Comparison of ENCODE assay signal across 26 mouse cellular contexts in genomic region chr17:30458926-30459325, GRCm38 (mm10).
DNase-seq lines count a peak whose midpoint lies in the region; ATAC-seq and TF ChIP-seq lines count a peak whose summit lies in the region.
"Had no signal": no experiment of that assay in that cellular context is flagged by ENCODE, and none has a peak within 500 bp of the region (broad histone marks: within the 10 kb centered on the region; RNA-seq: fewer than 3 reads in every experiment).

No protein-coding gene starts in this region.

- H3K4me3 ChIP-seq in heart, embryonic 15.5 days: no peak overlapping the region
- no peak overlapping the region for H3K4me3 ChIP-seq in heart, embryonic 11.5 days (ENCODE audit: low read depth, low read length)
- no peak overlapping the region for H3K4me3 ChIP-seq in liver, postnatal 0 days (ENCODE audit: low read depth, low read length)
- no peak overlapping the region for H3K4me3 ChIP-seq in stomach, postnatal 0 days (ENCODE audit: low read depth, low read length)
- H3K4me3 ChIP-seq in hindbrain, embryonic 14.5 days (replicated peaks; ENCODE audit: low read length): no peak overlapping the region
- H3K4me3 ChIP-seq: embryonic facial prominence, embryonic 12.5 days; heart, embryonic 12.5 days; intestine, embryonic 15.5 days; midbrain, embryonic 15.5 days; neural tube, embryonic 12.5 days had no signal

- DNase-seq in liver, postnatal 0 days: no peak
- no peak for DNase-seq in liver
- DNase-seq in lung, postnatal 10 days: peak; percentile 57
- no peak for DNase-seq in stomach, postnatal 0 days (ENCODE audit: low spot score)
- no peak for DNase-seq in hindbrain, embryonic 14.5 days (ENCODE audit: low spot score)
- no peak for DNase-seq in frontal cortex, postnatal 25 days (ENCODE audit: low spot score in 2 of 2)
- DNase-seq: adrenal gland, adult 8-10 months; cerebellum, adult 2 months; cerebellum, postnatal 25 days; forebrain, postnatal 0 days; gastrocnemius, postnatal 36 days; heart, postnatal 36 days; kidney, postnatal 10 days; right cerebral cortex, postnatal 25 days; thymus, adult 18-20 months; thymus, postnatal 36 days had no signal

- H3K27me3 ChIP-seq in heart, embryonic 15.5 days: no peaks in the 10 kb centered on the region
- no peaks in the 10 kb centered on the region for H3K27me3 ChIP-seq in heart, embryonic 11.5 days (ENCODE audit: control insufficient read depth, insufficient read depth, low read length)
- no peaks in the 10 kb centered on the region for H3K27me3 ChIP-seq in liver, postnatal 0 days (ENCODE audit: insufficient read depth, low read length)
- no peaks in the 10 kb centered on the region for H3K27me3 ChIP-seq in stomach, postnatal 0 days (ENCODE audit: control insufficient read depth, insufficient read depth, low read length)
- no peaks in the 10 kb centered on the region for H3K27me3 ChIP-seq in hindbrain, embryonic 14.5 days (ENCODE audit: control insufficient read depth, insufficient read depth, low read length)
- H3K27me3 ChIP-seq: CH12.LX; embryonic facial prominence, embryonic 12.5 days; heart, embryonic 12.5 days; intestine, embryonic 15.5 days; midbrain, embryonic 15.5 days; neural tube, embryonic 12.5 days had no signal

- no peaks in the 10 kb centered on the region for H3K9me3 ChIP-seq in heart, embryonic 15.5 days (replicated peaks)
- no peaks in the 10 kb centered on the region for H3K9me3 ChIP-seq in heart, embryonic 11.5 days (replicated peaks; ENCODE audit: control insufficient read depth, low read length)
- no peaks in the 10 kb centered on the region for H3K9me3 ChIP-seq in liver, postnatal 0 days (ENCODE audit: low read length)
- H3K9me3 ChIP-seq in stomach, postnatal 0 days (ENCODE audit: control insufficient read depth, low read length): no peaks in the 10 kb centered on the region
- no peaks in the 10 kb centered on the region for H3K9me3 ChIP-seq in hindbrain, embryonic 14.5 days (ENCODE audit: control insufficient read depth, low read length)
- H3K9me3 ChIP-seq: embryonic facial prominence, embryonic 12.5 days; G1E; heart, embryonic 12.5 days; intestine, embryonic 15.5 days; midbrain, embryonic 15.5 days; neural tube, embryonic 12.5 days had no signal

- H3K27ac ChIP-seq in heart, embryonic 15.5 days: peak overlapping the region; percentile 16
- H3K27ac ChIP-seq in heart, embryonic 11.5 days (ENCODE audit: low read depth, low read length): no peak overlapping the region
- no peak overlapping the region for H3K27ac ChIP-seq in liver, postnatal 0 days (ENCODE audit: low read depth)
- H3K27ac ChIP-seq in stomach, postnatal 0 days (replicated peaks): peak overlapping the region; percentile 19; the same call in 1 of the 2 replicates
- no peak overlapping the region for H3K27ac ChIP-seq in hindbrain, embryonic 14.5 days
- H3K27ac ChIP-seq: embryonic facial prominence, embryonic 12.5 days; intestine, embryonic 15.5 days; midbrain, embryonic 15.5 days; neural tube, embryonic 12.5 days had no signal

- WGBS in heart, embryonic 15.5 days: 83% methylated on average over 5 of the region's 5 CpGs
- 87% methylated on average over 5 of the region's 5 CpGs for WGBS in heart, embryonic 11.5 days (ENCODE audit: insufficient replicate concordance)
- WGBS in liver, postnatal 0 days (ENCODE audit: insufficient replicate concordance): 75% methylated on average over 5 of the region's 5 CpGs
- WGBS in stomach, postnatal 0 days: 60% methylated on average over 5 of the region's 5 CpGs
- WGBS in hindbrain, embryonic 14.5 days: 95% methylated on average over 5 of the region's 5 CpGs

- no peak overlapping the region for H3K4me2 ChIP-seq in heart, embryonic 15.5 days
- no peak overlapping the region for H3K4me2 ChIP-seq in heart, embryonic 11.5 days
- H3K4me2 ChIP-seq in liver, postnatal 0 days (ENCODE audit: low read depth, low read length): no peak overlapping the region
- no peak overlapping the region for H3K4me2 ChIP-seq in stomach, postnatal 0 days (replicated peaks; ENCODE audit: low read depth)
- no peak overlapping the region for H3K4me2 ChIP-seq in hindbrain, embryonic 14.5 days (replicated peaks)
- H3K4me2 ChIP-seq: embryonic facial prominence, embryonic 12.5 days; heart, embryonic 12.5 days; intestine, embryonic 15.5 days; liver, embryonic 11.5 days; midbrain, embryonic 15.5 days; neural tube, embryonic 12.5 days had no signal

- H3K4me1 ChIP-seq in heart, embryonic 15.5 days (replicated peaks): peaks cover 31% of the 10 kb centered on the region
- H3K4me1 ChIP-seq in heart, embryonic 11.5 days (ENCODE audit: control insufficient read depth, insufficient read depth, low read length): peaks cover 25% of the 10 kb centered on the region
- H3K4me1 ChIP-seq in liver, postnatal 0 days (ENCODE audit: insufficient read depth): no peaks in the 10 kb centered on the region
- H3K4me1 ChIP-seq in stomach, postnatal 0 days (replicated peaks; ENCODE audit: control insufficient read depth, insufficient read depth): no peaks in the 10 kb centered on the region
- H3K4me1 ChIP-seq in hindbrain, embryonic 14.5 days (replicated peaks; ENCODE audit: control insufficient read depth, insufficient read depth, low read length): peaks cover 44% of the 10 kb centered on the region
- H3K4me1 ChIP-seq: embryonic facial prominence, embryonic 12.5 days; intestine, embryonic 15.5 days had no signal

- no peak for TF ChIP-seq EP300 in liver, postnatal 0 days (IDR thresholded peaks at IDR 0.05; ENCODE audit: low read depth)
- no peak for TF ChIP-seq EP300 in stomach, postnatal 0 days (optimal IDR thresholded peaks at IDR 0.05)

- TF ChIP-seq CTCF in liver, postnatal 0 days (IDR thresholded peaks at IDR 0.05; ENCODE audit: low read depth): no peak
- TF ChIP-seq CTCF in stomach, postnatal 0 days (IDR thresholded peaks at IDR 0.05; ENCODE audit: low read depth): no peak

- H3K9ac ChIP-seq in heart, embryonic 15.5 days: no peak overlapping the region
- no peak overlapping the region for H3K9ac ChIP-seq in heart, embryonic 11.5 days (ENCODE audit: low read depth, low read length)
- no peak overlapping the region for H3K9ac ChIP-seq in liver, postnatal 0 days (replicated peaks)
- H3K9ac ChIP-seq in stomach, postnatal 0 days (ENCODE audit: low read length): no peak overlapping the region
- no peak overlapping the region for H3K9ac ChIP-seq in hindbrain, embryonic 14.5 days
- H3K9ac ChIP-seq: embryonic facial prominence, embryonic 12.5 days; forebrain, postnatal 0 days; heart, embryonic 12.5 days; intestine, embryonic 15.5 days; midbrain, embryonic 15.5 days; neural tube, embryonic 12.5 days had no signal

- H3K36me3 ChIP-seq in heart, embryonic 15.5 days: no peaks in the 10 kb centered on the region
- H3K36me3 ChIP-seq in heart, embryonic 11.5 days (ENCODE audit: control insufficient read depth, insufficient read depth, low read length): no peaks in the 10 kb centered on the region
- H3K36me3 ChIP-seq in liver, postnatal 0 days (replicated peaks; ENCODE audit: insufficient read depth, low read length): no peaks in the 10 kb centered on the region
- no peaks in the 10 kb centered on the region for H3K36me3 ChIP-seq in stomach, postnatal 0 days (ENCODE audit: control insufficient read depth, insufficient read depth, low read length)
- H3K36me3 ChIP-seq in hindbrain, embryonic 14.5 days (replicated peaks; ENCODE audit: control insufficient read depth, insufficient read depth): no peaks in the 10 kb centered on the region
- H3K36me3 ChIP-seq: embryonic facial prominence, embryonic 12.5 days; heart, embryonic 12.5 days; intestine, embryonic 15.5 days; midbrain, embryonic 15.5 days; neural tube, embryonic 12.5 days had no signal

- no peak for ATAC-seq in heart, embryonic 15.5 days (replicated peaks; ENCODE audit: insufficient number of reproducible peaks, insufficient read depth, low FRiP score, low read depth)
- no peak for ATAC-seq in heart, embryonic 11.5 days (replicated peaks; ENCODE audit: insufficient number of reproducible peaks, low FRiP score, low TSS enrichment)
- peak; percentile 41; the same call in 1 of the 2 replicates for ATAC-seq in liver, postnatal 0 days
- ATAC-seq in stomach, postnatal 0 days (ENCODE audit: low FRiP score, low TSS enrichment): no peak
- no peak for ATAC-seq in hindbrain, embryonic 14.5 days (ENCODE audit: low FRiP score)
- ATAC-seq: intestine, embryonic 15.5 days; midbrain, embryonic 15.5 days had no signal

Comparison
In these comparisons a context has a peak if more than half of its experiments do, and no peak if none do; other contexts are left out.
1. H3K27ac ChIP-seq: peak in heart, embryonic 15.5 days (single experiment) and stomach, postnatal 0 days (single experiment); none in heart, embryonic 11.5 days (single experiment), liver, postnatal 0 days (single experiment) and hindbrain, embryonic 14.5 days (single experiment).